Mouse (Mus musculus) CD8-positive naive resting alpha-beta T cell, adult 2 months (primary cell): Measurements from ENCODE around the gene Nfix.

Experiments used
- DNase-seq, 2 experiments: peaks; one replicate each; pipeline ENCODE4 v3.0.0; 2022; ENCODE audit warnings: low read depth in 2 of 2, low spot score in 2 of 2

Nfix gene

DNA sequence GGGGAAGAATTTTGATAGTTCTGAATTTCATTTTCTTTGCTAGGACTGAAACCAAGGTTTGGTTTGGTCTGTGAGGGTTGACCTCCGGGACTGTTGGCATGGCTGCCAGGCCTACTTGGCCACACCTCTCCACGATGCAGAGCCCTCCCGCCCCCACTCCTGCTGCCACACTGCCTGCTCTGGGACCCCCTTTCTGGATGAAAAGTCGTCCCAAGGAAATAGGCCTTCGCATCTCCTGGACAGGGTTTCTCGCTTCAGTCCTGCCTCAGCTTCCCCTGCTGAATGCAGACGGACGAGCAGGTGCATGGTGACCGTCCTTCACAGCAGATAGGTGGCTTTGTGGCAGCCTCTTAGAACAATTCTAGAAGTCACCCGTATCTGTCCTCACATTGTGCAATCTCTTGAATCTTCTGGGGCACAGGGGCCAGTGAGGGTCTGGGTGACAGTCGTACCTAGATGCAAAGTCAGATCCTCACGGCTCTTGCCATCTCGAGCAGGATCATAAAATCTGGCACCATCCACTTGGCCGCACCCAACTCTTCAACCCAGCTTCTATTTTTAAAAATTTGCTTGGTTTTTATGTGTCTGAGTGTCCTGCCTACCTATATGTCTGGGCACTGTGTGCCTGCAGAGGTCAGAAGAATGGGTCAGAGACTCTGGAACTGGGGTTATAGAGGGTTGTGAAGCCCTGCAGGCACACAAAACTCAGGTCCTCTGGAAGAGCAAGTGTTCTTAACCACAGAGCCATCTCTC is 31.6 kb downstream of the Nfix start:
- no peak for DNase-seq

DNA sequence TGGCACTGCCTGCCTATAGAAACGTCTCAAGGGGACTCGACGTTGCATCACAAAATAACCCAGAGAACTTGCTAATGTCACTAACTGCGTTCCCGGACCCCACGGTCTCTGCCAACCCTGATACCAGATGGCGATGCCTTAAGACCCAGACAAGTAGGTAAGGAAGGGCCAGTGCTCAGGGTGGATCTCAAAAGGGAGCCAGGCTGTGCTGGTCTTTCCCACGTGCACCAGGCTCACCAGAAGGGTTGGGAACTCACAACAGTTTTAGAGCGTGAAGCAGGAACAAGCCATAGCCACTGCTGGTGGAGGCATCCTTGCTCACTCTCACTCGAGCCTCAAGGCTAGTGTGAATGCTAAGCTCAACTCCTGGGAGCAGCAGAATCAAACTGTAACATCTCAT is 32.9 kb downstream of the Nfix start:
- DNase-seq = no peak

DNA sequence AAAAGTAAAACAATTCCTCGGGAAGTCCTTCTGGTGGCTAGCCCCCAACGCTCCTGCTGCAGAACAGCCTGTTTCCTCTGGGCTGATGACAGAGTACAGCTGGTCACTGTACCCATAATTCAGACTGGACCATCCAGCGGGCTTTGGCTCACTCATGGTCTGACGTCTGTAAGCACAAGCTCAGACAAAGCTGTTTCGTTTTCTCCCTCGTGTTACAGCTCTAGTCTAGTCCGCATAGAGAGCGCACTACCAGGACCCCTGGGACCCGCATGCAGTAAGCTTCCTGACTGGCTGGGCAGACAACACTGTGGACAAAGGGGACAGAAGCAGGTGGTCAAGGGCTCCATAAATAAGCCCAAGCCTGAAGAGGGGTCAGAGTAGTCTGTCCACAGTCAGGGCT is 33.7 kb downstream of the Nfix start:
- no peak for DNase-seq

DNA sequence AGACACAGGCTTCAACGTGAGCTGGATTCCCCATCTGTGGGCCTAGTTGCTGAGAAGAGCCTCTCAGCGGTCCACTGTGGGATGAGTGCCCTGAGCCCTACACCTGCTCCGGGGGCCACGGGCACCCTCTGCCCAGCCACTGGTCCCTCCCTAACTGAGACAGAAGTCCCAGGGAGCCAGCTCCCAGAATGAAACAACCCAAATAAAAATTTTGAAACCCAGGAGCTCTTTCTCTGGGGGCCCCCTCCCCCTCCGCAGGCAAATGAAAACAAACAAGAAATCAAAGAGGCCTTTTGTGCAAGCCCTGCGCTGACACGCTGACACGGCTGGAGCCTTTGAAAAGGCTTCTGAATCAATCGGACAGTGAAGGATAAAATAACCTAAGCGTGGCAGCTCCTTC is 34.5 kb downstream of the Nfix start:
- DNase-seq = no peak

GRCm38 (mm10) chr8:84764870-84765495 is 35.2 kb downstream of the Nfix start:
- DNase-seq = no peak

GRCm38 (mm10) chr8:84764100-84764499 is 36.0 kb downstream of the Nfix start:
- no peak for DNase-seq

DNA sequence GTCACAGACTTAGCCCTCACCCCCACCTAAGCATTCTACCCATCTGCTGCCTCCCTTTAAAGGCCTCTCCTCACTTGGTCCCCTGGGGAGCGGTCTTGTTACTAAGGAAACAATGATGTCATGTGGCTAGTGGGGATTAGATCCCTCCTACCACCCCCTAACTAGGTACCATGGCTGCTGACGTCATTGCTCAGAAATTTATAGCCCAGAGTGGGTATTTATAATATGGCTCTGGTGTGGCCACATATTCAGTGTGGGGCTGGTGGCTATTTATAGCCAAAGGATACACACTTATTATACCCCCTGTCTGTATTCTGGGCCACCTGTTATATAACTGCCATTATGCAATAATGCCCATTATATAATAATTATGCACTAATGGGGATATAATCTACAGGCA is 39.2 kb downstream of the Nfix start:
- DNase-seq = no peak

DNA sequence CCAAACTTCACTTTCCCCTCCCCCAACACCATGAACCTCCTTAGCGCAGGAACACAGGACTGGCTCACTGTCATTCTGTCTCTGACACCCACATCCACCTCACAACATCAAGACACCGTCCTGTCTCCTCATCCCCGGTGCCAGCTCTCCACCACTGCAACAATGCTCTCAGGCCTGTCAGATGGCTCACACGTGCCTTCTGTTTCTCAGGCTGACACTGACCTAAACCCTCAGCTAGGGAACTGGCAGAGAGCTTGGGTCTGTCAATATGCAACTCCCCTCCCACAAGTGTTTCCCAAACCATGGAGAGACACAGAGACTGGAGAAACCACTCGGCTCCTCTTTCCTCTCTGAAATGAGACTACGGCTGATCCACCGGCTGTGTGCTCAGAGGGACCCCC is 39.7 kb downstream of the Nfix start:
- DNase-seq = no peak

- no peak for DNase-seq
These were observed 40.4 kb downstream of the Nfix start for GRCm38 (mm10) chr8:84759718-84760117.

- no peak for DNase-seq
These were observed 41.0 kb downstream of the Nfix start for GRCm38 (mm10) chr8:84759126-84759525.

- DNase-seq = no peak
These were observed 41.8 kb downstream of the Nfix start for GRCm38 (mm10) chr8:84758308-84758707.

DNA sequence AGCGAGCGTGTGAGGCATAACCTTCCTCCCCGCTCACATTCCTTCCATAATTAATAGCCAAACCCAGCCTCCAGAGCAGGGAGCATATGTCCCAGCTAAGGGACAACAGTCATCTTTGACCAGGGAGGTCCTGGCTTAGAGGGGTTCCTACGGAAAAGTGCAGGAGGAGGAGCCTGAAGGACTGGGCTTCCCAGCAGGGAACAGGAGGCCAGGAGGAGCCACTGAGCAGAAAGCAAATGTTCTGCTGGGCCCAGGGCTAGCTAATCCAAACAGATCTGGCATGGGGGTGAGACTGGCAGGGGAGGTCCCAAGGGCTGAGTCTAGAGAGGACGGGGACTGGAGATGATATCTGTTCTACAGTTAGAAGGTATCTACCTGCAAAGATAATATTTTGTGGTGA is 42.6 kb downstream of the Nfix start:
- DNase-seq = no peak

DNA sequence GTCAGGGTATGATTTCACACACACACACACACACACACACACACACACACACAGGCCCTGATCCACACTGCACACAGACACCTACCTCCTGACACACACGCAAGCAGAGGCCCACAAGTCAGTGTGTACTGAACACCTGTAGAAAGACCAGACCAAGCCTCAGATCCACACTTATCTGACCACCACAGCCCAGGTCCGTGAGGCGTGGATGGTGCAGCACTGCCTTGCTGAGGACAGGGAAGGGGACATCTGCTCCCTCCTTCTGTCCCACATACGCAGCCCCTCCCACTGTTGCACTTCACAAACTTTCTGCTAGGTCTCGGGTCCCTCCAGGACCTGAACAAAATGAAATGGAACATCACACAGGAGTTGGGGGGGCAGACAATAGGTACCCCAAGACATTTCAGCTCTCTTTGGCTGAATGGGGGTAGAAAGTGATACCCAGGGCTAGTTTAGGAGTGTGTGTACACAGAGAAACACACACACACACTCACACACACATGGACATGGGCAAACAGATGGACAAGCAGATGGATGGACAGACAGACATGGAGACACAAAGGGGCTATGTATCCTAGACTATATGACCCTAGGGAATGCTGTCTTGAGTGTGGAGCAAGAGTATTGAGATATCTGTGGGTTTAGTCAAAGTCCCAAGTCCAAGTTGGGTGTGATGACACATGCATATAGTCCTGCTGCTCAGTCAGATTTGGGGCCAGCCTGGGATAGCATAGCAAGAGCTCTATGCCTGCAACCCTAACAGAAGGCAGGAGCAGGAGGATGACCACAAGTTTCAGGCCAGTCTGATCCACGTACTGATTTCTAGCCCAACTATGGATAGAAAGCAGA is 47.2 kb downstream of the Nfix start:
- DNase-seq = no peak

- no peak for DNase-seq
These were observed 50.6 kb downstream of the Nfix start for GRCm38 (mm10) chr8:84749519-84749918.

DNA sequence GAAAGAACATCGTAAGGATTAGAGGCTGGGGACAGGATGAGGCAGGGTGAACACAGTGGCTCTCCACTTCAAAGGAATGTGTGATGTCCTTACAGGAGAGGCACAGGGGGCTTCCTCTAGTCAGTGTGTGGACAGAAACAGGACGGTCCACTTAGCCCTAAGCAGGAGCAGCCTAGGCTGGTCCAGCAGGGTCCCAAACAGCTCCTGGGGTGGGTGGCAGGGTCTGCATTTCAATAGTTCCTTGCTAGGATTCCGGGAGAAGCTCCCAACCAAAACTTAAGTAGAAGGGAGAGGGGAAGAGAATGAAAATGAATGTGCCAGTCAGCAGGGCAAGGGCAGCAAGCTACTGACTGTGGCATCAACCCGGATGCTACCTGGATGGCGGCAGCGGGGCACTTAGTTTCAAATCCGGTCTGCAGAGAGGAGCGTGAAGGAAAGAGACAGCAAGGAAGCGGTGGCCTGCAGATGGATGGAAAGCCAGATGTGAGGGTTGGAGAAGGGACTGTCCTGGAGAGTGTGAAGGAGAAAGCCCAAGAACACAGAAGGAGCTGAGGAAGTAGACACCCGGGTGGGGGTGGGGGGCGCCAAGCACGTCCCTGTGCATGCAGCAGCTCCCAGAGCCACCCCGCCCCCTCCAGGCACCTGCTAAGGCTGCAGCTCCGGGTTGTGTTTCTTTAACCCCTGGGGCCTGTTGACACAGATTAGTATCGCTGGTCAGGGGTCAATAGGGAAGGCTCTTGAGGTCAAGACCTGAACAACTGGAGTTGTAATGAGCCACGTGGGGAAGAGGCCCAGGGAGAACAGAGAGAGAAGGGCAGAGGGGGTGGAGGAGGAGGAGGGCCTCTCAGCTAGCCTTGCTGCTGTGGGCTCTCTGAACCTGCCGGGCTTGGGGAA is 54.9 kb downstream of the Nfix start:
- DNase-seq = no peak

- no peak for DNase-seq
These were observed 56.4 kb downstream of the Nfix start for GRCm38 (mm10) chr8:84743517-84744420.

DNA sequence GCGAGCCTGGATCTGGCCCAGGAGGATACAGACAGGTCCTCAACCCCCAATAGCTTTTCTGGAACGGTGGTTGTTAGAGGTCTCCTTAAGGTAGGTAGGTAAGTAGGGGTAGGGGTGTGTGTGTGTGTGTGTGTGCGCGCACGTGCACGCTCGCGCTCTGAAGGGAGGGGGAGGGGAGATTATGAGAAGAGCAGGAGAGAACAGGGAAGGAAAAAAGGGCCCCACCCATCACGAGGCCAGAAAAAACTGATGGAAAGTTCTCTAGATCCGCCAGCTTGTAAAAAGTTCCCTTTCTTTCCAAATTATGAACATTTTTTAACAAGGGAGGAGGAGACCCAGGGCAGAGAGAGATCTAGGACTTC is 57.1 kb downstream of the Nfix start:
- no peak for DNase-seq

- no peak for DNase-seq
These were observed 57.7 kb downstream of the Nfix start for GRCm38 (mm10) chr8:84742171-84743053.
